Mouse (Mus musculus) left cerebral cortex, postnatal 14 days (tissue): Measurements from ENCODE around the gene Rpa2. TPM values are rescaled to one million over a fixed set of nuclear protein-coding genes. Genes with fewer than 3 reads are reported as not detected.
"Not testable (repeated sequence)": the region's sequence is repeated elsewhere in the genome, so short reads cannot be mapped to it uniquely, and the experiment has no call there.

ENCODE experiments used
- DNase-seq, 2 experiments: peaks; one replicate each; pipeline ENCODE4 v3.0.0; 2021 to 2022; ENCODE audit warnings: low spot score in 2 of 2, mixed read lengths in 1 of 2
- intact Hi-C: fragments of 180-260 bp; cut with DNase I; formaldehyde crosslinking; loops from one replicate; pipeline ENCODE4 v1.15.1; 2025
- total RNA-seq, 2 experiments: library from RNA; stranded (reverse); gene quantifications; 2 replicates each; pipeline ENCODE4 v1.2.3; 2021

Rpa2 gene
- total RNA-seq, 2 experiments from 2014 or later, result 12.1 to 13.3 TPM

GRCm38 (mm10) chr4:132757633-132758351 lies 10.3 kb upstream of the Rpa2 start:
- peak; percentile 19 to 39 for DNase-seq
- intact Hi-C loops, result no loop called here

DNA sequence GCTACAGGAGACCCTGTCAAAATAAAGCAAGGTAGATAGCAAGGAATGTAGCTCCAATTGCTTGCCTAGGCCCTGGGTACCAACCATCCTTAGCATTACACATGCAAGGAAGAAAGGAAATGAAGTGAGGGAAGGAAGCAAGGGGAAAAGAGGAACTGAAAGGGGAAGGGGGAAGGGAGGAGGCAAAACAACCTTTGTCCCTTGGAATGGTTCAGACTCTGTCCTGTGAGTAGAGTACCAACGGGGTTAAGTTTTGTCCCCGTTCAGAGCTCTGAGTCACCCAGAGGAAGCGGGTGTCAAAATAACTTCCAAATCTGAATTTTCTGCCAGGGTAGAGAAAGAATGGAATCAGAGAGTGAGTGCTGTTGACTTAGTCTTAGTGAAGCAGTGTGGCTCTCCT lies 7.8 kb upstream of the Rpa2 start:
- intact Hi-C loops, result no loop called here
- no peak for DNase-seq

DNA sequence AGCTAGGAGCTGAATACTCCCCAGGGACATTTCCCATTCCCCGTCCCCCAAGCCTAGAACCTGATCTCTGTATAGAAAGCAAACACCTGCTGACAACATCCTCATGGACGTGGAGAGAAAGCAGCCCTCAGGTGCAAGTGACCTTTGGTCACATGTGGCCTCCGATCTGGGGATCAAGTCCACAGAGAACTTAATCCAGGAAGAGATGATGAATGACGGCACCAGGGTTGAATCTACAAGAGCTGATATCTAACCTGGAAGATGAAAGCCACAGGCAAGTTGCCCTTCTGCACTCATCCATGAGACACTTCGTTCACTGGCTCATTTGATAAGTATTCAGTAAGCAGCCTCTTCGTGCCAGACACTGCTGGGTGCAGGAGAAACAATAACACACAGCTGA lies 5.5 kb upstream of the Rpa2 start:
- intact Hi-C loops, result no loop called here
- DNase-seq, result no peak

DNA sequence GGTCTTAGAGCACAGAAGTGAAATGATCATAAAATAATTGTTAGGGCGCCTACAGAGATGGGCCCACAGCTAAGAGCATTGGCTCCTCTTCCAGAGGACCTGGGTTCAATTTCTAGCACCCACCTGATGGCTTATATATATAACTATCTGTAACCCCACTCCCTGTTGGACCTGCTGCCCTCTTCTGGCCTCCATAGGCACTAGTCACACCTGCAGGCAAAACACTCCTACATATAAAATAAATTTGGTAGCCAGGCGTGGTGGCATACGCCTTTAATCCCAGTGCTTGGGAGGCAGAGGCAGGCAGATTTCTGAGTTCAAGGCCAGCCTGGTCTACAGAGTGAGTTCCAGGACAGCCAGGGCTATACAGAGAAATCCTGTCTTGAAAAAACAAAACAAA lies 5.0 kb upstream of the Rpa2 start:
- intact Hi-C loops, DNase-seq: not testable (repeated sequence)

DNA sequence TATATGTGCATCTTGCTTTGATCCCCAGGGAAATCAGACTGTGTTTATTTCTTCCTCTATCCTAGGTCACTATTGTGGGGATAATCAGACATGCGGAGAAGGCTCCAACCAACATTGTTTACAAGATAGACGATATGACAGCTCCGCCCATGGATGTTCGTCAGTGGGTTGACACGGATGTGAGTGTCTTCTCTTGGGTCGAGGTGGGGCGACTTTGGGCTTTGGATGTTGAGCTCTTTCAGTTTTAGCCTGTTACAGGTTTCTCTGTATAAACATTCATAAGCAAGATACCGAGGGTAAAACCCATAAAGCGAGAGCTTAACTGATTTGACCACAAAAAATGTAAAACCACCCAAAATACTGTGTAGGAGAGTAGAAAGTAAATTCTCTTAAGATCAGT lies 3.6 kb downstream of the Rpa2 start:
- intact Hi-C loops, result no loop called here

GRCm38 (mm10) chr4:132774905-132775304 lies 6.8 kb downstream of the Rpa2 start:
- intact Hi-C loops, result loop anchor here (5.0 kb wide), 1 partner anchor 152 kb away; no protein-coding TSS in a partner anchor
- no peak for DNase-seq

More for the DNA sequence above, 3.6 kb downstream of the Rpa2 start:
- DNase-seq, result no peak

- DNase-seq, result peak; percentile 88 to 90
- intact Hi-C loops, result loop anchor here (2.0 to 5.0 kb wide), 2 partner anchors 46 to 151 kb away; no protein-coding TSS in a partner anchor
Measured at GRCm38 (mm10) chr4:132776764-132777163, 8.6 kb downstream of the Rpa2 start.

DNA sequence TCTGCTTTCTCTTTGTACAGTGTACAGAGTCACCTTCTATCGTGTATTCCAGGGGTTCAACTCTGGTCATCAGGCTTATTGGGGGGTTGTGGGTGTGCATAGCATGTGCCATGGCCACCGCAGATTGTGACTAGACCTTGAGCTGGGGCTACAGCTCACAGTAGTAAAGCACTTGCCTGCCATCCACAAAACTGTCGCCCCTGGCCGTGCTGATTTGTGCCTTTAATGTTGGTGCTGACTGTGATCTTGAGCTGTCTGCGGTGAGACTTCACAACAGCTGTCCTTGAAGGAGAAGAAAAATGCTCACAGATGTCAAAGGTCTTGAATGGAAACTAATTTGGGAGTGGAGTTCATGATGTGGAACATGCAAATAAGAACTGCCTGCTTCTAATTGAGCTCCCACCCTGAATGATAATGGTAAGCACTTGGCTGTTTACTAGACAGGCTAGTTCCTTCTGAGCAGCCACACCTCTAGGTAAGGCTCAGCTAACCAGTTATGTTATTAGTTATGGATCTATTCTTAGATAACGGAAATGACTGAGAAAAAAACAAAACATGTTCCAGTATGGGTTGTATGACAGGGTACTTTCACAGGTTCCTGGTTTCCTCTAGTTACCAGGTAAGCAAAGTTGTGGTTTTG lies 10.6 kb downstream of the Rpa2 start:
- DNase-seq, result no peak
- intact Hi-C loops, result loop anchor here (5.0 kb wide), 1 partner anchor 149 kb away; no protein-coding TSS in a partner anchor

- intact Hi-C loops, result no loop called here
- DNase-seq, result peak in 1 of 2 experiments; percentile 41
Measured at GRCm38 (mm10) chr4:132780288-132780687, 12.2 kb downstream of the Rpa2 start.

DNA sequence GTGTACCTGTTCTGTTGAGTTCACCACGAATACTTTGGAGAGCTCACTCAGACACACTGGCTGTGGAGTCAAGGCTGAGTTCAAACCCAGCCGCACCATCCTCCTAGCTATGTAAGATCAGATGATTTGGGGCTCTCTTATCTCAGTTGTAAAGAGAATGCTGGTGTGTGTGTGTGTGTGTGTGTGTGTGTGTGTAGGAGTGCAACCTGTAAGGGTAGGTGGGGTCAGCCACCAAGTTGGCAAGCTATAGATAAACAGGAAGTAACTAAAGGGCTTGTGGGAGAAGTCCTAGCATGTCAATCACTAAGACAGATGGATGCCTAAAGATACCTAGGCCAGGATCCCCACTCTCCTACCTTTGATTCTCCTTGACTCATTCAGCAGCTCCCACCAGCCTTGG lies 15.6 kb downstream of the Rpa2 start:
- no peak for DNase-seq
- intact Hi-C loops, result no loop called here

GRCm38 (mm10) chr4:132785228-132785627 lies 17.1 kb downstream of the Rpa2 start:
- DNase-seq, result no peak
- intact Hi-C loops, result no loop called here

- intact Hi-C loops, result no loop called here
- DNase-seq, result no peak
Measured at GRCm38 (mm10) chr4:132789731-132790130, 21.6 kb downstream of the Rpa2 start.

DNA sequence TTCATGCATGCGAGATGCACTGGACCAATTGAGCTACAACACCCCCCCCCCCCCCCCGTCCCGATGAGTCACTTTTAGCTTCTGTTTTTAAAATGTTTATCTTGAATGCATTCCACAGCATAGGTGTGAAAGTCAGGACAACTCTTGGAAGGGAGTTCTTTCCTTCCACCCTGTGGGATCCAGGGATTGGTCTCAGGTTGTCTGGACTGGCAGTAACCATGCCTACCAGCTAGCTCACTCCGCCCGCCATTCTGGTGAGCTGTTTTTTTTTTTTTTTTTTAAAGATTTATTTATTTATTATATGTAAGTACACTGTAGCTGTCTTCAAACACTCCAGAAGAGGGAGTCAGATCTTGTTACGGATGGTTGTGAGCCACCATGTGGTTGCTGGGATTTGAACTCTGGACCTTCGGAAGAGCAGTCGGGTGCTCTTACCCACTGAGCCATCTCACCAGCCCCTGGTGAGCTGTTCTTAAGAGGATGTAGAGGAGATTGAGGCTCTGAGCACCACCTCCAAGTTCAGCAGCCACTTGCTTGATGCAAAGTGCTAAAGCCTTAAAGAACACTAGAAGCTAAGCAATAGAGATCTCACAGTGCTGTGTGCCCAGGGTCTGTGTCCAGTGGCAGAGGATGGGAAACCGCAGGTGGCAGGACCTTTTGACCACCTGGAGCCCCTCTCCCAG lies 25.3 kb downstream of the Rpa2 start:
- intact Hi-C loops, DNase-seq: not testable (repeated sequence)

- intact Hi-C loops, result no loop called here
- no peak for DNase-seq
Measured at GRCm38 (mm10) chr4:132794028-132794427, 25.9 kb downstream of the Rpa2 start.

- no peak for DNase-seq
- intact Hi-C loops, result no loop called here
Measured at GRCm38 (mm10) chr4:132794760-132795159, 26.6 kb downstream of the Rpa2 start.

DNA sequence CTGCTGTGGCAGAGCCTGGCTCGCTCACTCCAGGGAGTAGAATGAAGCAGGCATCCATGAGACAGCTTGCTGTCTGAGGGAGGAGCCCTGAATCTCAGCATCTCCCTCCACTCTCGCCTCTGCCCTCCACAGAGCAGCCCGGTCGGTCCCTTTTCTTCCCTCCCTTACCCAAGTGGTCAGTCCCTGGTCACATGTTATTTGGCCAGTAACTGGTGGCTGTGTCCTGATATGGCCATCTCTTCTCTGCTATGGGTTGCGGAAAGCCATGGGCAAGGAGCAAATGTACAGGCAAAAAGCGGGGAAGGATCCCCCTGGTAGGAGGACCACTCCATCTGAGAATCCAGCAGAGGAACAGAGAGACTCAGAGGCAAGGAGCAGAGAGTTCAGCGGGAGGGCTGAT lies 27.0 kb downstream of the Rpa2 start:
- intact Hi-C loops, result no loop called here
- no peak for DNase-seq

DNA sequence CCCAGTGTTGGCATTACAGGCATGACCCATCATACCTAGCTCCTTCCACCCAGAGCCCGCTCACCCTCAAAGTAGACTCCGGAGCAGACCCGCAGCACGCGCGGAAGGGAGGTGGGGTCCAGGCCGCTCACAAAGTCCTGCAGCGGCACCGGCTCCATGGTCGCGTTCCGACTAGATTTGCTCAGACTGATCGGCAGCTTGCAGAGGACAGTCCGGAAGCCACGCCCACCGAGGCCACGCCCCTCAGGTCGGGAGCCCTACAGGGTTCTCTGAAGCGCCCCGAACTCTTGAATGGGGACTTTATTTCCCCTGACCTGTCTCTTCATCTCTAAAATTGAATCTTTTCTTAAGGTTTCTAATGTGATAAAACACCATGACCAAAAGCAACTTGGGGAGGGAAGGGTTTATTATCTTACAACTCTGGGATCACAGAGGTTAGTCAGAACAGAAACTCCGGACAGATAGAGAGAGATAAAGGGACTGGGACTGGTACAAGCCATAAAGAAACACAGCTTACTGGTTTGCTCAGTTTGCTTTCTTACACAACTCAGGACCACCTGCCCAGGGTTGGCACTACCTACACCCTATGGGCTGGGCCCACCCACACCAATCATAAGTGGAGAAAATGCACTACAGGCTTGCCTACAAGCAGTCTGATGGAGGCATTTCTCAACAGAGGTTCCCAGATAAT lies 28.2 kb downstream of the Rpa2 start, which contains the start of gene Themis2:
Themis2 (minus strand) TSS at position 192 of the 691 bp plus-strand sequence.
- DNase-seq, result peak in 1 of 2 experiments; percentile 49
- intact Hi-C loops, result no loop called here

GRCm38 (mm10) chr4:132797461-132797860 lies 29.3 kb downstream of the Rpa2 start:
- no peak for DNase-seq
- intact Hi-C loops, result no loop called here

DNA sequence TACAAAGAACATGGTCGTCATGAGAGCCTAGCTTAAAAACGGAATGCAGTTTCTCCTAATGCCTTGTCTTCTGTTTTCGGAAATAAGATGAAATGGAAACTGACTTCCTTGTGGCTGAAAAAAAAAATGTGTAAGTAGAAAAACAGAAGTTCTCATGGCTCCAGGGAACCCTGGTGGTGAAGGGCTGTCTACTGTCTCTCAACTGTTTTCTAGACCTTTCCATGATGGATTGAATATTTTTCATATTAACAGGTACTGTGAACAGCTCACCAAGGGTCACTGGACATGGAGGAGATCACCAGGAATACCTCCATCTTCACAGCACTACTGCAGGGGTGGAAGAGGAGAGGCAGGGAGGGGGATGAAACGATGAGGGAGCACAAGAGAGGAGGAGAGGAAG lies 29.9 kb downstream of the Rpa2 start:
- no peak for DNase-seq
- intact Hi-C loops, result no loop called here

- intact Hi-C loops, result not testable (repeated sequence)
Measured at GRCm38 (mm10) chr4:132798666-132799065, 30.5 kb downstream of the Rpa2 start.

More at GRCm38 (mm10) chr4:132798666-132799065, 30.5 kb downstream of the Rpa2 start:
- not testable (repeated sequence) for DNase-seq
